11 mouse cellular contexts compared by ENCODE assay signal in genomic region chr7:130260905-130261683, GRCm38 (mm10).
A peak's percentile ranks its signal among the peaks of the same experiment; 100 is the strongest.
DNase-seq lines count a peak whose midpoint lies in the region; ATAC-seq lines count a peak whose summit lies in the region.
"Had no signal": no experiment of that assay in that cellular context is flagged by ENCODE, and none has a peak within 500 bp of the region (broad histone marks: within the 10 kb centered on the region; RNA-seq: fewer than 3 reads in every experiment).

No protein-coding gene starts in this region.

- H3K36me3 ChIP-seq in kidney, embryonic 15.5 days: peaks cover 17% of the 10 kb centered on the region
- peaks cover 14% of the 10 kb centered on the region for H3K36me3 ChIP-seq in embryonic facial prominence, embryonic 14.5 days (ENCODE audit: control insufficient read depth, insufficient read depth, low read length)
- H3K36me3 ChIP-seq in hindbrain, embryonic 13.5 days: no peaks in the 10 kb centered on the region
- H3K36me3 ChIP-seq in midbrain, embryonic 16.5 days (ENCODE audit: control insufficient read depth, insufficient read depth, low read length): no peaks in the 10 kb centered on the region
- H3K36me3 ChIP-seq: G1E had no signal

- peak overlapping the region; percentile 69 for H3K27ac ChIP-seq in kidney, embryonic 15.5 days
- peak overlapping the region; percentile 93 for H3K27ac ChIP-seq in embryonic facial prominence, embryonic 14.5 days (replicated peaks; ENCODE audit: low read depth, low read length)
- H3K27ac ChIP-seq in hindbrain, embryonic 13.5 days: 0 out of 2 replicates have a peak overlapping the region, but pooled peaks have one; percentile 23
- H3K27ac ChIP-seq in midbrain, embryonic 16.5 days (ENCODE audit: low read length): no peak overlapping the region

- H3K4me1 ChIP-seq in kidney, embryonic 15.5 days: peaks cover 81% of the 10 kb centered on the region
- H3K4me1 ChIP-seq in embryonic facial prominence, embryonic 14.5 days (ENCODE audit: control insufficient read depth, insufficient read depth, low read length): peaks cover 45% of the 10 kb centered on the region
- H3K4me1 ChIP-seq in hindbrain, embryonic 13.5 days (replicated peaks): peaks cover 77% of the 10 kb centered on the region
- peaks cover 58% of the 10 kb centered on the region for H3K4me1 ChIP-seq in midbrain, embryonic 16.5 days (ENCODE audit: control insufficient read depth, insufficient read depth, low read length)

- H3K9me3 ChIP-seq in kidney, embryonic 15.5 days (replicated peaks): no peaks in the 10 kb centered on the region
- H3K9me3 ChIP-seq in embryonic facial prominence, embryonic 14.5 days (ENCODE audit: control insufficient read depth, low read length): no peaks in the 10 kb centered on the region
- H3K9me3 ChIP-seq in hindbrain, embryonic 13.5 days: no peaks in the 10 kb centered on the region
- H3K9me3 ChIP-seq in midbrain, embryonic 16.5 days (replicated peaks; ENCODE audit: control insufficient read depth, low read length, poor library complexity, severe bottlenecking): no peaks in the 10 kb centered on the region

- ATAC-seq in kidney, embryonic 15.5 days (replicated peaks; ENCODE audit: low FRiP score): no peak
- ATAC-seq in embryonic facial prominence, embryonic 14.5 days (ENCODE audit: low read depth): no peak
- no peak for ATAC-seq in hindbrain, embryonic 13.5 days (ENCODE audit: low FRiP score)
- ATAC-seq in midbrain, embryonic 16.5 days: no peak

- H3K9ac ChIP-seq in kidney, embryonic 15.5 days: peak overlapping the region; percentile 82; the same call in 1 of the 2 replicates
- H3K9ac ChIP-seq in embryonic facial prominence, embryonic 14.5 days (ENCODE audit: low read depth, low read length): peak overlapping the region; percentile 94
- peak overlapping the region; percentile 88 for H3K9ac ChIP-seq in hindbrain, embryonic 13.5 days
- H3K9ac ChIP-seq in midbrain, embryonic 16.5 days (ENCODE audit: low read depth, low read length): peak overlapping the region; percentile 23

- peak overlapping the region; percentile 81 for H3K4me3 ChIP-seq in kidney, embryonic 15.5 days (replicated peaks)
- H3K4me3 ChIP-seq in embryonic facial prominence, embryonic 14.5 days (ENCODE audit: low read depth, low read length): peak overlapping the region; percentile 79
- H3K4me3 ChIP-seq in hindbrain, embryonic 13.5 days: peak overlapping the region; percentile 65
- peak overlapping the region; percentile 64 for H3K4me3 ChIP-seq in midbrain, embryonic 16.5 days (ENCODE audit: low read depth, low read length)
- H3K4me3 ChIP-seq: myocyte had no signal

- H3K27me3 ChIP-seq in kidney, embryonic 15.5 days: no peaks in the 10 kb centered on the region
- H3K27me3 ChIP-seq in embryonic facial prominence, embryonic 14.5 days (replicated peaks; ENCODE audit: control insufficient read depth, insufficient read depth, low read length): no peaks in the 10 kb centered on the region
- H3K27me3 ChIP-seq in hindbrain, embryonic 13.5 days: peaks cover 19% of the 10 kb centered on the region; the same call in 1 of the 2 replicates
- no peaks in the 10 kb centered on the region; the same call in 1 of the 2 replicates for H3K27me3 ChIP-seq in midbrain, embryonic 16.5 days (ENCODE audit: control insufficient read depth, insufficient read depth, low read depth, low read length)

- WGBS in kidney, embryonic 15.5 days: 60% methylated on average over 20 of the region's 20 CpGs
- WGBS in embryonic facial prominence, embryonic 14.5 days: 55% methylated on average over 20 of the region's 20 CpGs
- 54% methylated on average over 20 of the region's 20 CpGs for WGBS in hindbrain, embryonic 13.5 days
- WGBS in midbrain, embryonic 16.5 days: 43% methylated on average over 20 of the region's 20 CpGs

- H3K4me2 ChIP-seq in kidney, embryonic 15.5 days: peak overlapping the region; percentile 86
- peak overlapping the region; percentile 78 for H3K4me2 ChIP-seq in embryonic facial prominence, embryonic 14.5 days (ENCODE audit: low read depth, low read length)
- peak overlapping the region; percentile 96 for H3K4me2 ChIP-seq in hindbrain, embryonic 13.5 days
- H3K4me2 ChIP-seq in midbrain, embryonic 16.5 days (ENCODE audit: low read length): peak overlapping the region; percentile 97

- no peak for DNase-seq in kidney, adult 9 months
- DNase-seq in embryonic facial prominence, embryonic 14.5 days (ENCODE audit: low spot score): no peak
- no peak for DNase-seq in frontal cortex, postnatal 10 days (ENCODE audit: low spot score in 2 of 2)
- no peak for DNase-seq in left cerebral cortex, adult 9 months (ENCODE audit: low spot score in 2 of 2)
- DNase-seq in spleen, postnatal 36 days (ENCODE audit: low spot score in 2 of 2): no peak
- DNase-seq: thymus, postnatal 4 days had no signal

Comparison
In these comparisons a context has a peak if more than half of its experiments do, and no peak if none do; other contexts are left out.
1. H3K9ac ChIP-seq: peak in every context shown above with its lines; median percentile 94 in embryonic facial prominence, embryonic 14.5 days; 88 in hindbrain, embryonic 13.5 days; 82 in kidney, embryonic 15.5 days; 23 in midbrain, embryonic 16.5 days.